Mouse (Mus musculus): ENCODE measurements around the gene Rnf149.
"Not testable (repeated sequence)": the region's sequence is repeated elsewhere in the genome, so short reads cannot be mapped to it uniquely, and the experiment has no call there.

Rnf149 gene

DNA sequence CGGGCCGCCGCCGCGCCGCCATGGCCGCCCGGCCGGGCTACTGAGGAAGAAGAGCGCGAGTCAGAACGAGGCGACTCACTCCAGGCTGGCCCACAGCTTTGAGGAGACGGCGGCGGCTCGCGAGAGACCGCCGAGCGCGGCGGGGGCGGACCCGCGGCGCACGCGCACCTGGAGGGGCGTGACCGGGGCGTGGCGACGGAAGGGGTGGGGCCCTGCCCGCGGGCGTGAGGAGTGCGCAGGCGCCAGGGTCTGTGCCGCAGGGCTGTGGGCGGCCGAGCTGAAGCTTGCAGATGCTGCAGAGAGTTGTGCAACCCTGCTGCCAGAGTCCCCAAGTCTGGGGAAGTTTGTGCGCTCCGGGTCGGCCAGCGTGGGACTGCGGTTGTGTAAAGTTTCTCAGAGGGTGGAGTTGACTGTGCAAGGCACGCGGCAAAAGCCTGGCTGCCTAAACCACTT, at the start of gene Rnf149:
Rnf149 (minus strand) TSS at position 153 of the 453 bp plus-strand sequence.
- DNase-seq (ENCODE audit: low spot score) = peak; percentile 95

DNA sequence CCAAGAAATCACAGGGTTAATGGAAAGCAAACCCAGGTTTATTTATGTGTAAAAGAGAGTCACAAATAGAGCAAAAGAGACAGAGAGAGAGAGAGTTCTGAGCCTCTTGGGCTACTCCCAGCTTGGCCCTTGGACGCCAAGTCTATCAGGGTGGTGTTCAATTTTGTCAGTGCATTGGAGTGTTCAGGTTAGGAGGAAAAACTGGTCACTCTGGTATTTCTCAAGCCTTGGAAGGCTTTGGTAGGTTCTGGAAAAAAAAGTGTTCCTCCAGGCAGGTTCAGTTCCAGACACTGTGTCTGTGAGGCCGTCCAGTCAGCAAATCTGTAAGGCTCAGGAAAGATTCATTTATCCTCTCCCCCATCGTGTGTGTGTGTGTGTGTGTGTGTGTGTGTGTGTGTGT, 48.3 kb upstream of the Rnf149 start:
- no peak for DNase-seq (ENCODE audit: low spot score)

DNA sequence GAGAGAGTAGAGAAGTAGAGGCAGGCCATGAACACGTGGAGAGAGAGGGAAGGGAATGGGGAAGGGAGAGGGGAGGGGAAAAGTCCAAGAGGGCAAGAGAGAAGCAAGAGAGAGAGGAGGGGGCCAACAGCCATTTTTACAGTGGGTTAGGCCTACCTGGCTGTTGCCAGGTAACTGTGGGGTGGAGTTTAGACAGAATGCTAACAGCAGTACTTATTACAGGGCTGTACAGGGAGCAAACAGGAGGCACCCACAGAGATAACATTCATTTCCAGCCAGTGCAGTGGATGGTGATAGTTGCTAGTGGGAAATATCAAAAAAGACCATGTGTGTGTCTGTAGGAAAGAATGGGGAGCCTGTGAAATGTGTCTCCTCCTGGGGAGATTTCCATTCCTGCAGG, 46.5 kb upstream of the Rnf149 start:
- DNase-seq (ENCODE audit: low spot score) = no peak

DNA sequence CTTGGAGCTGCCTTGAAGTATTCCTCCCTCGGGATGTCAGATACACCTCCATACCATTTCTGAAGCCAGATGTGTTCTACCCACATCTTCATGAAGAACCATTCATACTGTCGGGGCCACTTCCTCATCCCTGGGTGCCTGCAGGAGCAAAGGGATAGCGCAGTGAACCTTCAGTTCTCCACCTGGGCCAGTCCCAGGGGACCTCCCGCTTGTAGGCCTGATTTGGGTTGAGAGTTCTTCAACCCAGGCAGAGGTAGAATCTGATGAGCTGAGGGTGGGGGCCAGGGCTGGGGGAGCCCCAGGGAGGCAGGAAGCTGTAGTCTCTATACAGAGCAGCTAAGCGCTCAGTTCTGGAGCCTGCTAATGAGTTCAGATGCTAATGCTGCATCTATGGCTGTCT, 45.9 kb upstream of the Rnf149 start:
- no peak for DNase-seq (ENCODE audit: low spot score)

DNA sequence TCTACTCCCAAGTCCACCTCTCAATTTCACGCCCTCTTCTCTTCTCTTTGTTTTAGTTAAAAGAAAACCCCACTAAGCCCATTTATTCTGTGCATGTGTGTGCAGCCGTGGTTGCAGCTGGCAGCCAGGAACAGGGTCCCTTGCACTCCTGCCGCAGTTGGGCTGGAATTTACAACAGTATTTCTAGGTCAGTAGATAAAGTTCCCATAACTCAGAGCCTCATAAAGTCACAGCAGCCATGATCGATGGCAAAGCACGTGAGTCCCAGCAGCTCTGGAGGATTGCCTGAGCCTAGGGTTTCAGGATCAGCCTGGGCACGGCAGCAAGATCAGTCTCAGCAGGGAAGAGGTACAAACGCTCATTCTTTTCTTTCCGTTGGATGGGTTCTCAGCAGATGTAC, 41.3 kb upstream of the Rnf149 start:
- no peak for DNase-seq (ENCODE audit: low spot score)

DNA sequence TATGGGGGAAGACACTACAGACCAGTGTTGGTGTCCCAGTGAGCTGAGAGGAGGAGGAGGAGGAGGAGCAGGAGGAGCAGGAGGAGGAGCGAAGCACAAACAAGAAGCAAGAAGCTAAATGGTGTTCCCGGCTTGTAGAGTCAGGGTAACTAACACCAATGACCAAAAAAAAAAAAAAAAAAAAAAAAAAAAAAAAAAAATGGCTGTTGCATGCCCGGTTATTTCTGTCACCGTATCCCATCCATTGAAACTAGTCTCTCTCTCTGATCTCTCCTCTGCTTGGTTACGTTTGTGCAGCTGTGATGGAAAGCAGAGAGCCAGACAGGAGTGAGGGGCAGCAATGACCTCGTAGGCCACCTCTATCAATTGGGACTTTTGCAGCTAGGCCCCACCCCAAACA, 38.3 kb upstream of the Rnf149 start:
- no peak for DNase-seq (ENCODE audit: low spot score)

DNA sequence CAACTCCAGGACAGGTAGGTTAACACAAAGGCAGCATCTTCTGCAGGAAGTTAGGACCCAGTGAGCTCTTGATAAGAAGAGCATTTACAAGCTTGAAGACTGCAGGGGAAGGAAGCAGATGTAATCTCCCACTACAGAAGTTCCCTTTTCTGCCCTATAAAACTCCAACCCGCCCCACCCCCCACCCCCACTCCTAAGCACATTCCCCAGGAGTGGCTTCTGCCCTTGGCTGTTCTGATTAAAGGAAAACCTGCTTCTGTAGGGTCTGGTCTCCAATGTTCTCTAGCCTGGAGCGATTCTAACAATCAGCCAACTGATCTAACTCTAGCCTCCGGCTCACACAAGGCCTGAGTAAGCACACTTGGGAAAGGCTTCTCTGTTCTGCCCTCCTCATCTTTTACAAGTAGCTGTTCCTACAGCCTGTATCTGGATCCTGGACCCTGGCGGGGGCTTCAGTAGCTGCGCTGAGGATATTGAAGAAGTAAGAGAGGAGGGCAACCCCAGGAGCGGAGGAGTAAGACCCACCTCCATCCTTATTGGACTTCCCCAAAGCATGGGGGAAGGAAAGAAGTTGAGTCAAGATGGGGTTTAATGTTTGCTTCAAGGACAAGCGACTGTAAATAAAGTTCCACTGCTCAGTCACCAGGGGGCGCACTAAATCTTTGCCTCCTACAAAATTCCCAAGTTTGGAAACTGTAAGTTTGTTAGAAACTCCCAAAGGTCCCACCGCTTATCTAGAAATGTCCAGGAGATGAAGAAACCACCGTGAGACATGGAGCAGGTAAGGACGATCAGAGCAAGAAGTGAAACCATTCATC, 37.5 kb upstream of the Rnf149 start:
- no peak for DNase-seq (ENCODE audit: low spot score)

DNA sequence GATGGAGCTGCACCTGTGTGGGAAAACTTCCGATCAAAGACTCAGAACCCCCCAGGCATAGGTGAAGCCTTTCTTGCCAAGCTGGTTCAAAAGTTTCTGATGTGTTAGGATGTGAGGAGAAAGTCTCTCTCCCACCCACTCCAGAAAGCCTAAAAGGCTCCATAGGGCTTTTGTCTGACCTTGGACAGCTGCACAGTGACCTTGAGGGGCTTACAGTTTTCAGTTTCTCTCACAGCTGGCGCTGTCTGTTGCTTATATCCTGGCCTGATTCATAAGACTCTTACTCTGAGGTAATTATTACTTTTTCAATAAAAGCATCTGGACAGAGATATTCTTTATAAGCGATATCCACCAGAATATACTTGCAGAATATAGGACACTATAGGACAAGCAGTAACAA, 35.9 kb upstream of the Rnf149 start:
- DNase-seq (ENCODE audit: low spot score) = no peak

DNA sequence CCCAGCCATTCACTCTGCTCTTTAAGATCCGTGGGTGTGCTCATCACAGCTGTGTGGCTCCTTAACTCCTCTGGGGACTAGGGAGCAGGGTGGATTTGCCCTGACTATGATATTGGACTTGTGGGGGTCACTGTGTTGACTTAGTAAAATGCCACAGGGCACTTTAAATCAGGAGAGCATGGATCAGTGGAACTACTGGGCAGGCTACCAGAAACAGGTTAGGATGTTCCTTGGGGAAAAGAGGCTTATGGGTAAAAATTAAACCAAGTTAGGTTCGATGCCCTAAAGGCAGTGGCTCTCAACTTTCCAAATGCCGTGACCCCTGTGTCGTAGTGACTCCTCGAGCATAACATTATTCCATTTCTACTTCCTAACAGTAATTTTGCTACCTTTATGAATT, 35.3 kb upstream of the Rnf149 start:
- DNase-seq (ENCODE audit: low spot score) = no peak

DNA sequence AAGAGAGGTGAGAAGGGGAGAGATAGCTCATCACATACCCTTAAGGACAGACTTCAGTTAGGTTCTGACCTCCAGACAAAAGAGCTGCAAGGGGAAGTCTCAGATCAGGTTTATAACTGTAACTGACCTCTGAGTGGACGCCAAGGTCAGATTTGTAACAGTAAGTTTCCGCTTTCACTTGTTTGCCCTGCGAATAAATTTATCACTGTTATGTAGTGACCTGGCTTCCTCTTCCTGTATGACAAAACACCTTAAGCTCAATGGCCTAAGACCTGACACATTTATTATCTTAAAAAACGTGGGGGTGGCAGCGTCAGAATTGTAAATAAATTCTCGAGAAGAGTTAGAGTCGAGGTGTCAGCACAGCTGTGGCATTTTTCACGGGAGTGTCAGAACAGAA, 31.3 kb upstream of the Rnf149 start:
- no peak for DNase-seq (ENCODE audit: low spot score)

DNA sequence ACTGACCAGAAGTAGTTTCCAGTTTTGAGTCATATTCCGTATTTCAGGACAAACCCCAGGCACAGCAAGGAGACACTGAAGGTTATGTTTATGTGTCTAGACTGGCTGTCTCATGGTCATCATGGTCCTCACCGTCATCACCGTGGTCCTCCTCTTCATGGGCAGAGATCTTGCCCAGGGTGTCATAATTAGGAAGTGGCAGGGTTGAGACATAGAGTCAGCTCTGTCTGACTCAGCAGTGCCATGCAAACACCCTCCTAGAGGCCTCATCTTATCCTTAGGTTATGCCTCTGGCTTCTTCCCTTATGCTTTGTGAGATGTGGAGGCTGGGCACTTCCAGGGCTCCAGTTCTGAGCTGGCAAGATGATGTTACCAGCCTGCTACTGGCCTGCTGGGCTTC, 25.3 kb upstream of the Rnf149 start:
- no peak for DNase-seq (ENCODE audit: low spot score)

DNA sequence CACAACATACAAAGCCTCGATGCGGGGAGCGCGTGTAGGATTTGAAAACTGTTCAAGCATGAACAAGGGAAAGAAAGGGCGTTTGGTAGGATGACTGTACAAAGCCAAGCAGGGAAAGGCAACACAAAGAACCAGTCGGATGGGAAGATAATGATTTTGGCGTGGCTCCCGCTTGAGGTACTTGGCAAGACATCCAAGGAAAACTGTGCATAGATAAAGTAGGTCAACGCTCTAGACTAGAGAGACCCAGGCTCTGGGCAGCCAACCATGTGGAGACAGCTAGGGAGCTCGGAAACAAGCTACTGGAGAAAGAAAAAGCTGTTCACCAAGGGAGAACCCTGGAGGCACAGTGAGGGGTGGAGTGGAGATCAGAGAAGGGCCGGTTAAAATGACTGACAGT, 21.5 kb upstream of the Rnf149 start:
- no peak for DNase-seq (ENCODE audit: low spot score)

DNA sequence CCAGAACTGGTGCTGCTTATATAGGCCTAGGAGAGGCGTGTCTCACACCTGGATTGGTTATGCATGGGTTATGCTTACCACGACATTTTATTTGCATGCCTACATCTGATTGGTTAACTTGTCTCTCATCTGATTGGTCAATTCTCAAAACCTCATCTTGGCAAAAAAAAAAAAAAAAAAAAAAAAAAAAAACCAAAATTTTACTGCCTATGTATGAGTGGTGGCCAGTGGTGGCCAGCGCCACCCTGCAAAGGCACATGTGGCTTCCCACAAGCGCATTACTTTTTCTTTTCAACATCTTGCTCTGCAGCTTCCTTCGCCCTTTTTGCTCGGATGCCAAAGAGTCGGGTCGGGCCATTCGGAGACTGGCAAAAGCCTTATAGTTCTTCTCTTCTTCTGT, 19.9 kb upstream of the Rnf149 start:
- DNase-seq (ENCODE audit: low spot score) = not testable (repeated sequence)

DNA sequence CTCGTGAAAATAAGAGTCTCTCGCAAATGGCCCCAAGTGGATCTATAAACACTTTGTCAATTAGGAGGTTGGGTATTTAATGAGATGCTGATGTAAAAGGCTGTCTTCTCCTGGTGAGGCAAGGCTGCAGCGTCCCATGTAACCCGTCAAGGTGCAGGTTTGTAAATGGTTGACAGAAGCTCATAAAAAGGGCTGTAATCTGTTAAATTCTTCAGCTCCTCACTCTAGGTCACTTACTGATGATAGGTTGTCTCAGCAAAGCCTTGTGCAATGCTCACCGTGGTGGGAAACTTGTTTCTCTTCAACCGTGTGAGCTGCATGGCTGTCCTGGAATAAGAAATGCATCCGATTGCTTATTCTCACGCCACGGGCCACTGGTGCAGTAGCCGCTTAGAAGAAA, 16.6 kb upstream of the Rnf149 start:
- DNase-seq (ENCODE audit: low spot score) = no peak

DNA sequence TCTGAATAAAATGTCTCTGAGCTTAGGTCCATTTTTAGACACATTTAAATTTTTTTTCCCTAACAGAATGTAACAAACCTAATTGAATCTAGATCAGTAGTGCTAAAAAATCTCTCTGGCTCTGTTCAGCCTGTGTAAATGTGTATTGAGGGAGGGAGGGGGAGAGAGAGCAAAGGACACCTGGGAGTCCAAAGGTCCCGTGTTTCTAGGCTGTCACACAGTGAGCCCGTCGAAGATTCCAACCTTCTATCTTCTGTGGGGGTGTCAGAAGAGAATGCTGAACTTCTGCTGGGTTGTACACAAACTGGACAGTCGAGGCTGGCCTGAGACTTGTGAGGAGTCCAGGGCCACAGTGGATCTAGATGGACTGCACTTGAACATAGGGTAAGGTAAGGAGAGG, 14.9 kb upstream of the Rnf149 start:
- no peak for DNase-seq (ENCODE audit: low spot score)

DNA sequence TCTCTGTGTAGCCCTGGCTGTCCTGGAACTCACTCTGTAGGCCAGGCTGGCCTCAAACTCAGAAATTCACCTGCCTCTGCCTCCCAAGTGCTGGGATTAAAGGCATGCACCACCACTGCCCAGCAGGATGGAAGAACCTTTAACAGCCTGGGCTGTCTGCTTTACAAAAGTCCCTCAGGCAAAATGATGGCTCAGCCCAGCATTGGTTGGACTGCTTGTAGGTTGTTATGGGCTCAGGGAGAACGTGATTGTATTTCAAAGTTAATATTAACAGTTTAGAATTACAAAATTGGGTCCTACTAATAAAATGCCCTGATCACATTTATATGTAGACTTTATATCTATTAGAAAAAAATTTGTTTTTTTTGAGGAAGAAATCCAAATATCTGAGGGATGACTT, 14.4 kb upstream of the Rnf149 start:
- DNase-seq (ENCODE audit: low spot score) = not testable (repeated sequence)

DNA sequence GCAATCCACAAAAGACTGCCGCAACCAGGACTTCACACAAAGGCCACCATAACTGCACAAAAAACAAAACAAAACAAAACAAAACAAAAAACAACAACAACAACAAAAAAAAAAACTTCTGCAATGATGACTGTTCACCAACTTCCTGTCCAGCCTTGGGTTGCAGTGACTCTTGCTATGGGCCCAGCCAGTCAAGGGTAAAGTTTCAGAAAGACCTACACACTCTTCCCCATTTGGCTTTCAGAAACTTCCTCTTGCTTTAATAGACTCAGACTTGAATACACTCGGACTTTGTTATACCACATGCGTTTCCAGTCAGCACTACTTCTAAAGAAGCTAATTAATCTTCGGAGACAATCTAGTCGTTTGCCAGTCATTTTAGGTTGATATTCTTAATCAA, 13.0 kb upstream of the Rnf149 start:
- DNase-seq (ENCODE audit: low spot score) = no peak

DNA sequence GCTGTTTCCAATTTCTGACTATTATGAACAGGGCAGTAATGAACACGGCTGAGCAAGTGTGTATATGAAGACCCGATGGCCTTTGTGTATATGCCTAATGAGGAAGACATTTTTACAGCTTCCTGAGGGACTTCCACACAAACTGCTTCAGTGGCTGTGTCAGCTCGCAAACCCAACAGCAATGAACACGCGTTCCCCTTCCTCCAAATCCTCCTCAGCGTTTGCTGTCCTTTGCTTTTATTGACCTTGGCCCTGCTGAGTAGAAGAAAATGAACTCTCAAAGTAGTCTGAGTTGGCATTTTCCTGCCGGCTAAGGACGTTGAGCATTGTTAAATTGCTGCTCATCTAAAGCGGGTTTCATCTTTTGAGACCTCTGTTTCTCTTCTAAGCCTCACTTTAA, 8.2 kb upstream of the Rnf149 start:
- DNase-seq (ENCODE audit: low spot score) = no peak

DNA sequence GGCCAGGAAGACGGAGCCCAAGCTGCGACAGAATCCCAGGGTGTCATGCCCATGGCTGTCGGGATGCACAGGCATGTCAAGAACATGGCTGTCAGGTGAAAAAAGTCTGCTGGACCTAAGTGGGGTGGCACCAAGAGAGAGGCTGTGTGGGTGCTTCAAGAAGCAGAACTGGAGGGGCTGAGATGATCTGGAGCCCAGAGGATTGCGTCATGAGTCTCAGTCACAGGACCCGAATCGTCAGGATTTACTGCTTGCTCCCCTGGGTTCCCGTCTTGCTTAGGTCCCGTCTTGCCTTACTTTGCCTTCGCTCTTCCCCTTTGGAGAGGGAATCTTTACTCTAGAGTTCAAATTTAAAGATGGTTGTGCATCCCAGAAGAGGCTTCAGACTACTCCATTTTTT, 6.0 kb upstream of the Rnf149 start:
- DNase-seq (ENCODE audit: low spot score) = no peak

DNA sequence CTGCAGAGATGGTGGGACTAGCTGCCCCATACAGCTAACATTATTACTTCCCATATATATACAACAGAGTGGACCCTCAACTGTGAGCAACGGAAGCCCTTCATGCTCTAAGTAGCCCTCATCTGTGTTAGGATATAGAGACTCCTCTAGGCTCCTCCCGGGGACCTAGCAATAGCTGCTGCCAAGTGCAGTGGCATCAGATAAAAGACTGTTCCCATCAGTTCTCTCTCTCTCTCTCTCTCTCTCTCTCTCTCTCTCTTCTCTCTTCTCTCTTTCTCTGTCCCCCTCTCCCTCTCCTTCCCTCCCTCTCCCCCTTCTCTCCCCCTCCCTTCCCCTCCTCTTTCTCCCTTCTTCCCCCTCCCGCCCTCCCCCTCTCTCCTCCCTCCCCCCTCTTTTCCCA, 4.0 kb upstream of the Rnf149 start:
- DNase-seq (ENCODE audit: low spot score) = no peak

DNA sequence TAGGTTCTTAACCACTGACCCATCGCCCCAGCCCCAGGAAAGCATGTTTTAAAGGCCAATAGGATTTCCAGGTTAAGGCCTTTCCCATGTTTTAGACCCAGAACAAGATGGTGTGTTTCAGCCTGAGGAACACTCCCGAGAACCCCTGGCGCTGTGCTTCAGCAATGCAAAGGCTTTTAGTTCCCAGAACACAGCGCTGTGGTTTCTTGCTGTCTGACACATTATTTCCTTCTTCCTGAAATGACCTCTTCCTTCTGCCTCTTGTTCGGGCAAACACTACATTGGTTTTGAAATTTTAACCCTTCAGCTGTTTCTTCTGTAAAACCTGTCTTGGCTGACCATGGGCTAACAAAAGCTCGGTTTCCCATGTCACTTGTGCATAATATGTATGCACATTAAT, 1.9 kb upstream of the Rnf149 start:
- DNase-seq (ENCODE audit: low spot score) = no peak

DNA sequence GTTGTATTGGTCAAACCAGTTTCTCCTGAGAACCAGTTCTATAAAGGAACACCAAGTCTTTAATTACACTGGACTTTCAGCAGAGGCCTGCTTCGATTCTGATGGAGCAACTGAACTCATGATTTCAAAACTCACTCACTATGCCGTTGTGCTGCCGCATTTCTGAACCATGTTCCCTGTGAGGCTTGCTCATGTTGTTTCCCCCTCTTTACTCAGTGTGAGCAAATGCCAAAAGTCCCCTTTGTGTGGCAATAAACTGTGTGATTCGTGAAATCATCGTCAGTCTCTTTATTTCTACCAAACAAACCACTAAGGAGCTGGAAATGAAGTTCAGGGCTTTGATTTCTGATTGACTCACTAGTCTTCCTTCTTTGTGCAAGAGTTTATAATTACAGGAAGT, 1.2 kb upstream of the Rnf149 start:
- DNase-seq (ENCODE audit: low spot score) = no peak

DNA sequence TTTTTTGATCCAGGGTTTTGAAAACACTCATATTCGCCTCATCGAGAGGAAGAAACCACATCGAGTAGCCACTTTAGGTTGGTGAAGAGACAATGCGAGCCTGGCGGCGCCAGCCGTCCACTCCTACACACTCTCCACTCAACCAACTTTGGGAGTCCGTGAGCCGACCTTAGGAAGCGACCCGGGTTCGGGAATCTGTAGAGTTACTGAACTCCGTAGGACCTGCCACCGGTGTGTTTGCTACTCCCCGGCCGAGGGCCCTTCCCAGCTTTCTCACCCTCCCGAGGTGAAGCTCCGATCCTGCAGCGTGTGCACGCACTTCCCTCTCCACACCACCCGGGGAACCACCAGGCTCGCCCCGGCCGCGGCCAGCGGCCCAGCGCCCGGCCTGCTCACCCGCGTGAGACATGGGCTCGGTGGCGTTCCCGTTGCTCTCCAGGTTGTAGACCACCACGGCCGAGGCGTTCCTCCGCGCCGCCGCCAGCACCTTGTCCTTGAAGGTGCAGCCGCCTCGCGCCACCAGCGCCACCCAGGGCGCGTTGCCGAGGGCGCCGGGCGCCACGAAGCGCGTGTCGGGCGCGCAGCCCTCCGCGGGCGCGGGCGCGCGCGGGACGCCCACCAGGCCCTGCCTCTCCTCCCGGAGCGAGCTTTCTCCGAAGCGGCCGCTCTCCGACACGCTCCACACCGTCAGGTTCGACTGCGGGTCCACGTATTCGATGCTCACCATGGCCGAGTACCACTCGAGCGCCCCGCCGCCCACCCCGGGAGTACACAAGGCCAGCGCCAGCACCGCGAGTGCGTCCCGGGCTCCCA, 568 bp downstream of the Rnf149 start:
- no peak for DNase-seq (ENCODE audit: low spot score)

All from layer of hippocampus, adult 11-12 months (tissue).